Mouse (Mus musculus) limb, embryonic 15.5 days (tissue): ENCODE results near the gene Ptprr. TPM values are rescaled to one million over a fixed set of nuclear protein-coding genes. Genes with fewer than 3 reads are reported as not detected.

Experiments
- ATAC-seq: fragments of 200-750 bp; cut with Nextera tagmentation; 2 replicates; pipeline ENCODE4 v1.8.0; 2017; ENCODE audit warnings: low read depth, moderate TSS enrichment; ENCODE audit not compliant: insufficient number of reproducible peaks, low FRiP score, low TSS enrichment
- H3K27ac ChIP-seq: fragments of 300-500 bp; sonication (generic); 2 replicates; pipeline ENCODE4 v1.5.1; 2015; ENCODE audit warnings: moderate library complexity, mild to moderate bottlenecking, inconsistent platforms
- H3K27me3 ChIP-seq: fragments of 300-500 bp; sonication (generic); 2 replicates; pipeline ENCODE4 v1.6.1; 2015; ENCODE audit warnings: inconsistent platforms
- H3K36me3 ChIP-seq: fragments of 300-500 bp; sonication (generic); 2 replicates; pipeline ENCODE4 v1.6.1; 2015; ENCODE audit warnings: inconsistent platforms
- H3K4me1 ChIP-seq: fragments of 300-500 bp; sonication (generic); 2 replicates; pipeline ENCODE4 v1.6.1; 2015; ENCODE audit warnings: inconsistent platforms
- H3K4me2 ChIP-seq: fragments of 300-500 bp; sonication (generic); 2 replicates; pipeline ENCODE4 v1.6.1; 2015; ENCODE audit warnings: mild to moderate bottlenecking, inconsistent platforms
- H3K4me3 ChIP-seq: fragments of 300-500 bp; sonication (generic); 2 replicates; pipeline ENCODE4 v1.5.1; 2015; ENCODE audit warnings: mild to moderate bottlenecking, inconsistent platforms
- H3K9ac ChIP-seq: fragments of 300-500 bp; sonication (generic); 2 replicates; pipeline ENCODE4 v1.6.1; 2015; ENCODE audit warnings: inconsistent platforms
- H3K9me3 ChIP-seq: fragments of 300-500 bp; sonication (generic); 2 replicates; pipeline ENCODE4 v1.6.1; 2016; ENCODE audit warnings: inconsistent platforms
- WGBS: fragments of 180-500 bp; shearing (Covaris S2); methylation state at CpG from one replicate; pipeline ENCODE4 v1.1.7; 2015; 5-methylcytosine and 5-hydroxymethylcytosine counted together
- polyA plus RNA-seq: library from polyadenylated mRNA; unstranded; fragments of >200 nt; fragmentation: Nextera tagmentation; extraction: Ambion mirVana; gene quantifications from 2 replicates; pipeline ENCODE4 v1.2.1, GENCODE M21; 2015

Ptprr gene
- polyA plus RNA-seq, 1 experiment from 2014 or later = 0.47 TPM

GRCm38 (mm10) chr10:116272156-116272555 is 254.1 kb downstream of the Ptprr start:
- H3K4me3 ChIP-seq = no peak overlapping the region
- ATAC-seq = no peak
- no peak overlapping the region for H3K4me2 ChIP-seq
- no peaks in the 10 kb centered on the region for H3K27me3 ChIP-seq
- no peaks in the 10 kb centered on the region for H3K4me1 ChIP-seq
- no peak overlapping the region for H3K9ac ChIP-seq
- no peaks in the 10 kb centered on the region for H3K9me3 ChIP-seq
- H3K36me3 ChIP-seq = no peaks in the 10 kb centered on the region
- WGBS = 76% methylated on average over 3 of the region's 3 CpGs
- H3K27ac ChIP-seq = no peak overlapping the region

GRCm38 (mm10) chr10:116275280-116275679 is 257.3 kb downstream of the Ptprr start, which contains the start of gene Ptprb:
Gene Ptprb (plus strand): TSS chr10:116275523.
- H3K9me3 ChIP-seq = no peaks in the 10 kb centered on the region
- H3K4me3 ChIP-seq = no peak within 1 kb of the TSS
- no peak within 1 kb of the TSS for H3K27ac ChIP-seq
- no peak for ATAC-seq
- no peaks in the 10 kb centered on the region; the same call in 1 of the 2 replicates for H3K27me3 ChIP-seq
- 67% methylated on average over 7 of the region's 7 CpGs for WGBS
- H3K36me3 ChIP-seq = no peaks in the 10 kb centered on the region
- no peaks in the 10 kb centered on the region for H3K4me1 ChIP-seq
- H3K9ac ChIP-seq = no peak within 1 kb of the TSS
- H3K4me2 ChIP-seq = no peak within 1 kb of the TSS

DNA sequence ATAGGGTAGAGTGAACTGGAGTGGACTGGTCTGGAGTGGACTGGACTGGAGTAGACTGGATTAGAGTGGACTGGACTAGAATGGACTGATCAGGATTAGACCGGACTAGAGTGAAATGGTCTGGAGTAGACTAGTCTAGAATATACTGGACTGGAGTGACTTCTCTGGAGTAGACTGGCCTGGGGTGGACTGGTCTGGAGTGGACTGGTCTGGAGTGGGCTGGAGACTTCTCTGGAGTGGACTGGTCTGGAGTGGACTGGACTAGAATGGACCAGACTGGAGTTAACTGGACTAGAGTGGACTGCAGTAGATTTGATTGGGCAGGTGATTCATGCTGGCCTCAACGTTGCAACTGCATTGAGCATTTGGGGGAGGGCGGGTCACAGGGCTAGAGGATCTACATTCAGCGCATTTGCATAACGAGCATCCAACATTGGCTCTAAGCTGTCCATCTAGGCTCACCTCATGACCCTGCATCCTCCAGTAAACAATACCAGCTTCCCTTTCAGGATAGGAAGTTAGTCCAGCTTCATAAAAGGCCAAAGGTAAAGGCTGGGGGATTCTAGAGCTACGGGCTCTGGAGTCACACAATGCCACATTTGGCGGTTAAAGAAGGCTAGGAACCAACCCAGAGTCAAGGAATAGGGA is 268.8 kb downstream of the Ptprr start:
- WGBS = 89% methylated on average over 7 of the region's 7 CpGs
- Histone ChIP-seq H3K9me3 (no peaks in the 10 kb centered on the region), H3K27ac (no peak overlapping the region), H3K4me3 (no peak overlapping the region), H3K4me2 (no peak overlapping the region), H3K9ac (no peak overlapping the region), H3K4me1 (no peaks in the 10 kb centered on the region), H3K27me3 (no peaks in the 10 kb centered on the region), H3K36me3 (no peaks in the 10 kb centered on the region)
- ATAC-seq = no peak

DNA sequence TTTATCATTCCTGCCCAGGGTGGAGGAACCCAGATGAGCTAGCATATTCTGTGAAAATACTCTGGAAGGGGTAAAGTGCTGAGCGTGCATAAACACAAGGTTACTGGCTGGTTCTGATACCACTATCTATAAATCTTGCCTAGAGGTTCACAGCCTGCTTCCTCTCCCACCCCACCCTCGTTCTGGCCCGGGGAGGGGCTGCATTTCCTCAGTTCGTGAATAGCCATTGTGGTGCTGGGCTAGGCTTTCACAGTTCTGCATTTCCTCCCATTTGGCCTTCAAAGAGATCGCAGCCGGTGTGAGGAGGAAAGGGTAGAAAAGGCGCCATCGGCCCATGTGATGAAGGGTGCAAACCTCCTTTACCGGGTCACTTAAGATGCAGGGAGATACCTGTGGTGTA is 270.1 kb downstream of the Ptprr start:
- Histone ChIP-seq H3K4me3 (no peak overlapping the region), H3K27me3 (no peaks in the 10 kb centered on the region), H3K4me2 (no peak overlapping the region), H3K36me3 (no peaks in the 10 kb centered on the region), H3K4me1 (no peaks in the 10 kb centered on the region), H3K27ac (no peak overlapping the region), H3K9ac (no peak overlapping the region), H3K9me3 (no peaks in the 10 kb centered on the region)
- no peak for ATAC-seq
- 38% methylated on average over 9 of the region's 9 CpGs for WGBS

GRCm38 (mm10) chr10:116290483-116290882 is 272.5 kb downstream of the Ptprr start:
- Histone ChIP-seq H3K27me3 (no peaks in the 10 kb centered on the region), H3K4me1 (no peaks in the 10 kb centered on the region), H3K9ac (no peak overlapping the region), H3K27ac (no peak overlapping the region), H3K36me3 (no peaks in the 10 kb centered on the region), H3K9me3 (no peaks in the 10 kb centered on the region), H3K4me3 (no peak overlapping the region), H3K4me2 (no peak overlapping the region)
- no peak for ATAC-seq
- WGBS = 76% methylated on average over 4 of the region's 4 CpGs

- ATAC-seq = no peak
- Histone ChIP-seq H3K27ac (no peak overlapping the region), H3K4me1 (no peaks in the 10 kb centered on the region), H3K4me3 (no peak overlapping the region), H3K9me3 (no peaks in the 10 kb centered on the region), H3K27me3 (no peaks in the 10 kb centered on the region), H3K9ac (no peak overlapping the region), H3K36me3 (no peaks in the 10 kb centered on the region), H3K4me2 (no peak overlapping the region)
- WGBS = 50% methylated on average over 8 of the region's 8 CpGs
Measured at GRCm38 (mm10) chr10:116291153-116291755, 273.2 kb downstream of the Ptprr start.

- no peaks in the 10 kb centered on the region for H3K36me3 ChIP-seq
- H3K27ac ChIP-seq = no peak overlapping the region
- H3K4me1 ChIP-seq = peaks cover 5% of the 10 kb centered on the region
- peaks cover 10% of the 10 kb centered on the region for H3K27me3 ChIP-seq
- no peak for ATAC-seq
- no peak overlapping the region for H3K9ac ChIP-seq
- WGBS = 84% methylated on average over 4 of the region's 4 CpGs
- H3K4me2 ChIP-seq = no peak overlapping the region
- H3K9me3 ChIP-seq = no peaks in the 10 kb centered on the region
- H3K4me3 ChIP-seq = no peak overlapping the region
Measured at GRCm38 (mm10) chr10:116296439-116296838, 278.4 kb downstream of the Ptprr start.

GRCm38 (mm10) chr10:116297854-116298253 is 279.8 kb downstream of the Ptprr start:
- Histone ChIP-seq H3K9me3 (no peaks in the 10 kb centered on the region), H3K36me3 (no peaks in the 10 kb centered on the region), H3K27ac (no peak overlapping the region), H3K9ac (no peak overlapping the region), H3K4me2 (no peak overlapping the region), H3K4me3 (no peak overlapping the region), H3K4me1 (peaks cover 9% of the 10 kb centered on the region), H3K27me3 (peaks cover 18% of the 10 kb centered on the region)
- ATAC-seq = no peak
- 66% methylated on average over 12 of the region's 12 CpGs for WGBS

- ATAC-seq = no peak
- 14% methylated on average over 7 of the region's 7 CpGs for WGBS
Measured at GRCm38 (mm10) chr10:116300824-116301223, 282.8 kb downstream of the Ptprr start.

DNA sequence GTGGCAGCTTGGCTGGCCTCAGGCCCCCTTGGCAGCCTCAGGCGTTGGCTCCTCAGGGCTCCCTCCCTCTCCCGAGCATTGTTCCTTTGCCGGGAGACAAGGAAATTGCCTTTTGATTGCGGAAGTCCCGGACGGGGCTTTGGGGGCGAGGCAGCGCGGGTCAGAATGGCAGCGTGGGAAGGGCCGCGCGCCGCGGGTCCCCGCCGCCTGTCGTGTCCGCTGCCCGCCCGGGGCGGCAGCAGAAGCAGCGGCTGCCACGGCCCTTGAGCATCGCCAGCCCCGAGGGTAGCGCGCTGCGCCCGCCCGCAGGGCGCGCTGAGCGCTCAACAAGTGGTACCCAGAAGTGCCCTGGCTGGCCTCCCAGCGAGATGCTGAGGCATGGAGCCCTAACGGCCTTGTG is 283.2 kb downstream of the Ptprr start:
- Histone ChIP-seq H3K4me3 (peak overlapping the region; percentile 45), H3K36me3 (no peaks in the 10 kb centered on the region), H3K9me3 (no peaks in the 10 kb centered on the region), H3K4me2 (peak overlapping the region; percentile 90), H3K4me1 (peaks cover 9% of the 10 kb centered on the region), H3K27me3 (peaks cover 18% of the 10 kb centered on the region), H3K9ac (peak overlapping the region; percentile 23; the same call in 1 of the 2 replicates), H3K27ac (no peak overlapping the region)
- no peak for ATAC-seq
- 1% methylated on average over 33 of the region's 36 CpGs for WGBS

More at GRCm38 (mm10) chr10:116300824-116301223, 282.8 kb downstream of the Ptprr start:
- Histone ChIP-seq H3K4me2 (peak overlapping the region; percentile 90), H3K4me1 (peaks cover 9% of the 10 kb centered on the region), H3K27ac (no peak overlapping the region), H3K4me3 (peak overlapping the region; percentile 45), H3K27me3 (peaks cover 18% of the 10 kb centered on the region), H3K36me3 (no peaks in the 10 kb centered on the region), H3K9ac (no peak overlapping the region), H3K9me3 (no peaks in the 10 kb centered on the region)

DNA sequence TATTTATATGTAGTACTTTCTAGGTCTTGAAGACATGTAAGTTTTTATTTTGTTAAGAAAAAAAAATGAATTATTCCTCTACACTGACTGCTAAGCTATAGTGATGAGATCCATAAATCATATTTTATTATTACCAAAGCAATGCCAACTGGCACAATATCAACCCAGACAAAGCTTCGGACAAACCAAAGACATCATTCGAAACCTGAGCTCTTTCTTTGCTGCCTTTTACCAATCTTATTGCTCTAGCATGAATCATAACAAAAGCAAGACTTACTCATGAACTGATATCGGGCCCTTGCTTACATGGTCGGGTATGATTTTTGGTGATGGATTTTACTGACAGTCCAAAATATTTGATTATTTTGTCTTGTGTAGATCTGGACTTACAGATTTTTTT is 286.3 kb downstream of the Ptprr start:
- Histone ChIP-seq H3K4me2 (no peak overlapping the region), H3K4me1 (peaks cover 9% of the 10 kb centered on the region), H3K27me3 (peaks cover 18% of the 10 kb centered on the region), H3K9ac (no peak overlapping the region), H3K9me3 (no peaks in the 10 kb centered on the region), H3K27ac (no peak overlapping the region), H3K4me3 (no peak overlapping the region), H3K36me3 (no peaks in the 10 kb centered on the region)
- WGBS = 82% methylated on average over 4 of the region's 4 CpGs
- no peak for ATAC-seq

- no peak for ATAC-seq
- Histone ChIP-seq H3K9ac (no peak overlapping the region), H3K4me3 (no peak overlapping the region), H3K9me3 (no peaks in the 10 kb centered on the region), H3K27me3 (no peaks in the 10 kb centered on the region), H3K4me1 (no peaks in the 10 kb centered on the region), H3K36me3 (no peaks in the 10 kb centered on the region), H3K27ac (no peak overlapping the region), H3K4me2 (no peak overlapping the region)
- 76% methylated on average over 2 of the region's 2 CpGs for WGBS
Measured at GRCm38 (mm10) chr10:116309460-116309859, 291.4 kb downstream of the Ptprr start.
